Mouse (Mus musculus) limb, embryonic 12.5 days (tissue): Measurements from ENCODE around the gene Nav1. TPM values are rescaled to one million over a fixed set of nuclear protein-coding genes. Genes with fewer than 3 reads are reported as not detected.
"Not testable (repeated sequence)": the region's sequence is repeated elsewhere in the genome, so short reads cannot be mapped to it uniquely, and the experiment has no call there.

ENCODE experiments used
- ATAC-seq: fragments of 200-750 bp; cut with Nextera tagmentation; 2 replicates; pipeline ENCODE4 v1.8.0; 2017; ENCODE audit warnings: low read depth, moderate TSS enrichment; ENCODE audit not compliant: insufficient number of reproducible peaks, insufficient read depth, low FRiP score, low TSS enrichment
- H3K27ac ChIP-seq: fragments of 300-500 bp; sonication (generic); 2 replicates; pipeline ENCODE4 v1.5.1; 2016; ENCODE audit warnings: mild to moderate bottlenecking, moderate library complexity
- H3K27me3 ChIP-seq: fragments of 300-500 bp; sonication (generic); 2 replicates; pipeline ENCODE4 v1.6.1; 2016; ENCODE audit warnings: mild to moderate bottlenecking, moderate library complexity
- H3K36me3 ChIP-seq: fragments of 300-500 bp; sonication (generic); 2 replicates; pipeline ENCODE4 v1.6.1; 2016; ENCODE audit warnings: mild to moderate bottlenecking, moderate library complexity
- H3K4me1 ChIP-seq: fragments of 300-500 bp; sonication (generic); replicated peaks from 2 replicates; pipeline ENCODE4 v1.6.1; 2016
- H3K4me2 ChIP-seq: fragments of 300-500 bp; sonication (generic); 2 replicates; pipeline ENCODE4 v1.6.1; 2016; ENCODE audit warnings: mild to moderate bottlenecking, moderate library complexity
- H3K4me3 ChIP-seq: fragments of 300-500 bp; sonication (generic); replicated peaks from 2 replicates; pipeline ENCODE4 v1.5.1; 2016; ENCODE audit warnings: mild to moderate bottlenecking
- H3K9ac ChIP-seq: fragments of 300-500 bp; sonication (generic); replicated peaks from 2 replicates; pipeline ENCODE4 v1.6.1; 2016; ENCODE audit warnings: mild to moderate bottlenecking, moderate library complexity
- H3K9me3 ChIP-seq: fragments of 300-500 bp; sonication (generic); 2 replicates; pipeline ENCODE4 v1.6.1; 2016; ENCODE audit warnings: mild to moderate bottlenecking, moderate library complexity
- WGBS: fragments of 180-500 bp; shearing (Covaris S2); methylation state at CpG from one replicate; pipeline ENCODE4 v1.1.7; 2016; 5-methylcytosine and 5-hydroxymethylcytosine counted together
- polyA plus RNA-seq: library from polyadenylated mRNA; unstranded; fragments of >200 nt; fragmentation: Nextera tagmentation; extraction: Ambion mirVana; gene quantifications from 2 replicates; pipeline ENCODE4 v1.2.1, GENCODE M21; 2016

Nav1 gene
- polyA plus RNA-seq, 1 experiment from 2014 or later, result 17.1 TPM

GRCm38 (mm10) chr1:135502750-135503149, 104.3 kb downstream of the Nav1 start:
- Histone ChIP-seq H3K4me2 (no peak overlapping the region), H3K36me3 (no peaks in the 10 kb centered on the region), H3K27ac (no peak overlapping the region), H3K9me3 (no peaks in the 10 kb centered on the region), H3K9ac (no peak overlapping the region), H3K4me1 (peaks cover 27% of the 10 kb centered on the region), H3K4me3 (no peak overlapping the region), H3K27me3 (no peaks in the 10 kb centered on the region)
- WGBS, result 85% methylated on average over 9 of the region's 9 CpGs
- no peak for ATAC-seq

GRCm38 (mm10) chr1:135502135-135502534, 105.0 kb downstream of the Nav1 start:
- no peak overlapping the region for H3K27ac ChIP-seq
- no peak for ATAC-seq
- peaks cover 21% of the 10 kb centered on the region for H3K4me1 ChIP-seq
- H3K27me3 ChIP-seq, result no peaks in the 10 kb centered on the region
- no peak overlapping the region for H3K4me3 ChIP-seq
- H3K36me3 ChIP-seq, result no peaks in the 10 kb centered on the region
- WGBS, result 67% methylated on average over 8 of the region's 8 CpGs
- no peak overlapping the region for H3K4me2 ChIP-seq
- no peak overlapping the region for H3K9ac ChIP-seq
- H3K9me3 ChIP-seq, result no peaks in the 10 kb centered on the region

GRCm38 (mm10) chr1:135498455-135499358, 108.4 kb downstream of the Nav1 start:
- no peak overlapping the region for H3K4me2 ChIP-seq
- no peaks in the 10 kb centered on the region for H3K36me3 ChIP-seq
- 78% methylated on average over 20 of the region's 20 CpGs for WGBS
- no peak overlapping the region for H3K9ac ChIP-seq
- ATAC-seq, result no peak
- H3K4me3 ChIP-seq, result no peak overlapping the region
- no peak overlapping the region for H3K27ac ChIP-seq
- H3K4me1 ChIP-seq, result peaks cover 34% of the 10 kb centered on the region
- H3K9me3 ChIP-seq, result no peaks in the 10 kb centered on the region
- H3K27me3 ChIP-seq, result no peaks in the 10 kb centered on the region

GRCm38 (mm10) chr1:135495048-135495447, 112.0 kb downstream of the Nav1 start:
- no peak overlapping the region for H3K4me3 ChIP-seq
- no peaks in the 10 kb centered on the region for H3K36me3 ChIP-seq
- ATAC-seq, result no peak
- peaks cover 54% of the 10 kb centered on the region for H3K4me1 ChIP-seq
- no peaks in the 10 kb centered on the region for H3K27me3 ChIP-seq
- H3K4me2 ChIP-seq, result no peak overlapping the region
- 83% methylated on average over 1 of the region's 1 CpGs for WGBS
- H3K27ac ChIP-seq, result 0 out of 2 replicates have a peak overlapping the region, but pooled peaks have one; percentile 12
- H3K9me3 ChIP-seq, result no peaks in the 10 kb centered on the region
- H3K9ac ChIP-seq, result no peak overlapping the region

- no peak for ATAC-seq
- Histone ChIP-seq H3K4me3 (no peak overlapping the region), H3K36me3 (no peaks in the 10 kb centered on the region), H3K4me2 (no peak overlapping the region), H3K27ac (no peak overlapping the region), H3K27me3 (no peaks in the 10 kb centered on the region), H3K4me1 (peaks cover 56% of the 10 kb centered on the region), H3K9ac (no peak overlapping the region), H3K9me3 (no peaks in the 10 kb centered on the region)
- 73% methylated on average over 6 of the region's 6 CpGs for WGBS
Measured at GRCm38 (mm10) chr1:135493862-135494261, 113.2 kb downstream of the Nav1 start.

GRCm38 (mm10) chr1:135492406-135492805, 114.7 kb downstream of the Nav1 start:
- no peaks in the 10 kb centered on the region for H3K36me3 ChIP-seq
- no peaks in the 10 kb centered on the region for H3K27me3 ChIP-seq
- H3K4me3 ChIP-seq, result no peak overlapping the region
- no peak overlapping the region for H3K4me2 ChIP-seq
- no peak overlapping the region for H3K27ac ChIP-seq
- no peaks in the 10 kb centered on the region for H3K9me3 ChIP-seq
- no peak for ATAC-seq
- no peak overlapping the region for H3K9ac ChIP-seq
- 77% methylated on average over 10 of the region's 10 CpGs for WGBS
- peaks cover 54% of the 10 kb centered on the region for H3K4me1 ChIP-seq

GRCm38 (mm10) chr1:135490931-135491666, 116.0 kb downstream of the Nav1 start:
- H3K9me3 ChIP-seq, result no peaks in the 10 kb centered on the region
- ATAC-seq, result no peak
- H3K4me1 ChIP-seq, result peaks cover 51% of the 10 kb centered on the region
- 0 out of 2 replicates have a peak overlapping the region, but pooled peaks have one; percentile 2 for H3K4me2 ChIP-seq
- 45% methylated on average over 10 of the region's 10 CpGs for WGBS
- H3K27ac ChIP-seq, result no peak overlapping the region
- H3K27me3 ChIP-seq, result no peaks in the 10 kb centered on the region
- no peak overlapping the region for H3K9ac ChIP-seq
- no peaks in the 10 kb centered on the region for H3K36me3 ChIP-seq
- no peak overlapping the region for H3K4me3 ChIP-seq

GRCm38 (mm10) chr1:135488879-135489278, 118.2 kb downstream of the Nav1 start:
- H3K4me1 ChIP-seq, result peaks cover 38% of the 10 kb centered on the region
- no peaks in the 10 kb centered on the region for H3K27me3 ChIP-seq
- 3% methylated on average over 9 of the region's 9 CpGs for WGBS
- no peak overlapping the region for H3K4me3 ChIP-seq
- ATAC-seq, result no peak
- H3K9ac ChIP-seq, result no peak overlapping the region
- no peaks in the 10 kb centered on the region for H3K9me3 ChIP-seq
- peak overlapping the region; percentile 31 for H3K4me2 ChIP-seq
- H3K36me3 ChIP-seq, result peaks cover 9% of the 10 kb centered on the region; the same call in 1 of the 2 replicates
- 0 out of 2 replicates have a peak overlapping the region, but pooled peaks have one; percentile 45 for H3K27ac ChIP-seq

GRCm38 (mm10) chr1:135485179-135485578, 121.9 kb downstream of the Nav1 start:
- Histone ChIP-seq H3K27ac (no peak overlapping the region), H3K9me3 (0 out of 2 replicates have a peak, but pooled peaks cover 6% of the 10 kb centered on the region), H3K9ac (no peak overlapping the region), H3K4me1 (peaks cover 15% of the 10 kb centered on the region), H3K4me2 (no peak overlapping the region), H3K4me3 (no peak overlapping the region), H3K36me3 (peaks cover 10% of the 10 kb centered on the region; the same call in 1 of the 2 replicates), H3K27me3 (no peaks in the 10 kb centered on the region)
- no peak for ATAC-seq
- 92% methylated on average over 7 of the region's 7 CpGs for WGBS

- Histone ChIP-seq H3K36me3 (peaks cover 10% of the 10 kb centered on the region; the same call in 1 of the 2 replicates), H3K4me1 (peaks cover 11% of the 10 kb centered on the region)
- 82% methylated on average over 8 of the region's 9 CpGs for WGBS
- H3K27ac ChIP-seq, H3K4me3 ChIP-seq, H3K4me2 ChIP-seq, H3K9me3 ChIP-seq, H3K9ac ChIP-seq, H3K27me3 ChIP-seq, ATAC-seq: not testable (repeated sequence)
Measured at GRCm38 (mm10) chr1:135484503-135485051, 122.5 kb downstream of the Nav1 start.

GRCm38 (mm10) chr1:135483971-135484370, 123.1 kb downstream of the Nav1 start:
- Histone ChIP-seq H3K4me1 (peaks cover 6% of the 10 kb centered on the region), H3K27me3 (no peaks in the 10 kb centered on the region), H3K36me3 (peaks cover 10% of the 10 kb centered on the region; the same call in 1 of the 2 replicates), H3K27ac (no peak overlapping the region), H3K4me3 (no peak overlapping the region), H3K4me2 (no peak overlapping the region), H3K9ac (no peak overlapping the region), H3K9me3 (0 out of 2 replicates have a peak, but pooled peaks cover 6% of the 10 kb centered on the region)
- 93% methylated on average over 6 of the region's 6 CpGs for WGBS
- no peak for ATAC-seq
